Mouse (Mus musculus): ENCODE measurements around the gene Mamdc2. TPM values are rescaled to one million over a fixed set of nuclear protein-coding genes. Genes with fewer than 3 reads are reported as not detected.
"Not testable (repeated sequence)": the region's sequence is repeated elsewhere in the genome, so short reads cannot be mapped to it uniquely, and the experiment has no call there.

Mamdc2 gene
- 12.8 and 13.8 TPM in 2 replicates for polyA plus RNA-seq (2015; fragmentation: Nextera tagmentation; extraction: Ambion mirVana)

DNA sequence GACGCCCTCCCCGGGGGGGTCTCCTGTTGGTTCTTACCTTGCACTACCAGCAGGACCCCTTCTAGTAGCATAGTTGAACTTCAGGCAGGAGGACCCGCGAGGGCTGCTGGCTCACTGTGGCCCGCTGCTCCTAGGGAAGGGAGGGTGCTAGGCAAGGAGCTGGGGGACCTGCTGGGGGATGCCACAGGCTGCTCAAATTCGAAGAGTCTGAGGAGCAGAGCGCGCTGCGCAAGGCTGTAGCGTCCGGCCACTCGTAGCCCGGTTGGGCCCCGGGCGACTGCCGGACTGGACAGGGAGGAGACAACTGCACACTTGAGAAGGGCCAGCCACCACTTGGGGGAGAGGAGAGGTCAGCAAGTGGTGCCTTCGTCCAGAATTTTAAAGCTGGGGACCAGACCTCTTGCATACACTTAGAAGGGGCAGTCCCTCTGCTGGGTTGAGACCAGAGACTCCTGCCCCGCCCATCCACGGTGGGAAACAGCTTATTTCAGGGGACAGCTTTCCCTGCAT lies at the start of gene Mamdc2:
Mamdc2 (minus strand) TSS at position 455 of the 510 bp plus-strand sequence.
- DNase-seq (ENCODE audit: low spot score) = peak; percentile 25
- peak within 1 kb of the TSS; percentile 79 for H3K4me2 ChIP-seq (replicated peaks; ENCODE audit: low read depth, low read length)
- no peaks in the 10 kb centered on the region; the same call in 1 of the 2 replicates for H3K9me3 ChIP-seq (ENCODE audit: low read length)
- no peak within 1 kb of the TSS for H3K27ac ChIP-seq (ENCODE audit: low read length)
- peak within 1 kb of the TSS; percentile 29 for H3K9ac ChIP-seq (replicated peaks; ENCODE audit: low read depth)
- peak; percentile 53 for ATAC-seq
- no peaks in the 10 kb centered on the region for H3K27me3 ChIP-seq (replicated peaks; ENCODE audit: insufficient read depth, low read length)
- H3K4me3 ChIP-seq (ENCODE audit: low read depth, low read length) = peak within 1 kb of the TSS; percentile 43
- under 1% methylated on average over 18 of the region's 19 CpGs for WGBS
- no peaks in the 10 kb centered on the region; the same call in 1 of the 2 replicates for H3K4me1 ChIP-seq (ENCODE audit: insufficient read depth, low read depth, low read length)
- no peak for TF ChIP-seq CTCF (IDR thresholded peaks at IDR 0.05)
- TF ChIP-seq EP300 (IDR thresholded peaks at IDR 0.05) = no peak
- H3K36me3 ChIP-seq (ENCODE audit: insufficient read depth, low read length) = no peaks in the 10 kb centered on the region

DNA sequence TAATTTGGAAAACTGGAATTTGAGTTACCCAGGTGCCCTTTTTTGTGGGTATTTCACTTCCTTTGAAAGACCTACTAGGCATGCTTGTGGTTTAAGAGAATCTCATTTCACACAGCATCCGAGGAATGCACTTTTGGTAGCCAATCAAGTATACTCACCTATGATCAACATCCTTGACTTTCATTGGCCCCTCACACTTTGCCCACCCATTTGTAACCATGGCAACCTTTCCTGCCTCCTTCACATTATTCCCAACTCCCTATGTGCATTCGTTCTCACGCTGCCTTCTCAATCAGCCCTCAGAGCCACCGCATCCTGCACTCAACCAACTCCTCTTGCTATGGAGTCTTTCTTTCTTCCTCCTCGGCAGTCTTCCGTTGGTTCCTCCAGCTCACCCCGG lies 49.8 kb upstream of the Mamdc2 start:
- no peak for DNase-seq (ENCODE audit: low spot score)
- WGBS = 78% methylated on average over 7 of the region's 7 CpGs
- no peak overlapping the region for H3K27ac ChIP-seq (ENCODE audit: low read length)
- H3K27me3 ChIP-seq (replicated peaks; ENCODE audit: insufficient read depth, low read length) = no peaks in the 10 kb centered on the region
- no peaks in the 10 kb centered on the region for H3K4me1 ChIP-seq (ENCODE audit: insufficient read depth, low read depth, low read length)
- no peak overlapping the region for H3K9ac ChIP-seq (replicated peaks; ENCODE audit: low read depth)
- H3K36me3 ChIP-seq (ENCODE audit: insufficient read depth, low read length) = no peaks in the 10 kb centered on the region
- no peak overlapping the region for H3K4me2 ChIP-seq (replicated peaks; ENCODE audit: low read depth, low read length)
- no peaks in the 10 kb centered on the region for H3K9me3 ChIP-seq (ENCODE audit: low read length)
- no peak for TF ChIP-seq EP300 (IDR thresholded peaks at IDR 0.05)
- no peak for TF ChIP-seq CTCF (IDR thresholded peaks at IDR 0.05)
- H3K4me3 ChIP-seq (ENCODE audit: low read depth, low read length) = no peak overlapping the region
- no peak for ATAC-seq

DNA sequence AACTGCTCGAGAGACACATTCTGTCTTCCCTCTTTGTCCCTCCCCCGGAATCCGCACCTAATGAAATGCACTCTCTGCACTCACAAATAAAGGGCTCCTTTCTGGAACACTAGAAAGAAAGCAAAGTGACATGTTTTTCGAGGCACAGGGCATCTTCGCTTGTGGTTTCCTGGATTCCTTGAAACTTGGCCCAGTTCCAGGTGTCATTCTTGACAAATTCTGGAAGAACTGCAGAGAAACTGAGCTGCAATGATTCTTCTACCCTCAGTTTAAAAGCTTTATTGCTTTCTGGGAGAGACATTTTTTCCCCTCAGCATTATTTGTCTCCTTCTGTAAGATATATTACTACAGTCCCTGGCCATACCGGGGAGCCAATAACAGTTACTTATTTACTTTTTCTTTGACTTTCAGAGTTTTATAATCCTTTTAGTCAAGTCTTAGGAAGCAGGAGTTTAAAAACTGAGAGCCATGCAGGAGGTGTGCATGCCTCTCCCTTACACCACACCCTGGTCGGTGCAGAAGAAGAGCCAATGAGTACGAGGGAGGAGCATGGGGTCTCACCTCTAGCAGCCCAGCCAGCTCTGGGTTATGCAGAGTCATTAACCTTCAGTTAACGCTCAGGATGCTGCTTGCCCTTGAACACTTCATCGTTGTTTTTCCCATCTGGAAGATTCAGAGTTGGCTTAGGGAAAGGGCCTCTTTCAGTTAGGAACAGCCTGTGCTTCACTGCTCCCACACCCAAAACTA lies 49.1 kb upstream of the Mamdc2 start:
- H3K27ac ChIP-seq (ENCODE audit: low read length) = no peak overlapping the region
- H3K4me1 ChIP-seq (ENCODE audit: insufficient read depth, low read depth, low read length) = no peaks in the 10 kb centered on the region
- DNase-seq (ENCODE audit: low spot score) (no peak), ATAC-seq (no peak)
- H3K4me3 ChIP-seq (ENCODE audit: low read depth, low read length) = no peak overlapping the region
- H3K4me2 ChIP-seq (replicated peaks; ENCODE audit: low read depth, low read length) = no peak overlapping the region
- H3K9me3 ChIP-seq (ENCODE audit: low read length) = no peaks in the 10 kb centered on the region
- no peaks in the 10 kb centered on the region for H3K27me3 ChIP-seq (replicated peaks; ENCODE audit: insufficient read depth, low read length)
- TF ChIP-seq EP300 (IDR thresholded peaks at IDR 0.05) (no peak), CTCF (IDR thresholded peaks at IDR 0.05) (no peak)
- no peak overlapping the region for H3K9ac ChIP-seq (replicated peaks; ENCODE audit: low read depth)
- H3K36me3 ChIP-seq (ENCODE audit: insufficient read depth, low read length) = no peaks in the 10 kb centered on the region
- 52% methylated on average over 10 of the region's 10 CpGs for WGBS

DNA sequence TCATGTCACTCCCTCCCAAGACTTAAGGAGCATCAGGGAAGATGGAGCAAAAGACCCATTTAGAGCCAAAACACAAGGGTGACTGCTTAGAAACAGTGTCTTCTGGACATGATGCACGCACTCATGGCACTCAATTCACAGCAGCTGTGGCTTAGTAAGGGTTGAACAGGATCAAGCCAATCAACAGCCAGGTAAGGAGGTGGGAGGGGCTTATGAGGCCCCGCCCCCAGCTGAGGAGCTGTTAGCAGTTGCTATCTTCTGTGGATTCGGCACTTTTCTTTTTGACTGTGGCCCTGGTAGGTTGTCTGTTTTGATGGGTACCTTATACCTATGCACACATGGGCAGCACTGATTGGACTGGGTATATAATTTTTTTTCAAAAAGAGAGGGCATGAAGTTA lies 48.3 kb upstream of the Mamdc2 start:
- ATAC-seq (no peak), DNase-seq (ENCODE audit: low spot score) (no peak)
- Histone ChIP-seq H3K4me3 (ENCODE audit: low read depth, low read length) (no peak overlapping the region), H3K9ac (replicated peaks; ENCODE audit: low read depth) (no peak overlapping the region), H3K36me3 (ENCODE audit: insufficient read depth, low read length) (no peaks in the 10 kb centered on the region), H3K4me2 (replicated peaks; ENCODE audit: low read depth, low read length) (no peak overlapping the region), H3K27ac (ENCODE audit: low read length) (no peak overlapping the region), H3K27me3 (replicated peaks; ENCODE audit: insufficient read depth, low read length) (no peaks in the 10 kb centered on the region), H3K4me1 (ENCODE audit: insufficient read depth, low read depth, low read length) (no peaks in the 10 kb centered on the region), H3K9me3 (ENCODE audit: low read length) (no peaks in the 10 kb centered on the region)
- WGBS = 74% methylated on average over 3 of the region's 3 CpGs
- TF ChIP-seq EP300 (IDR thresholded peaks at IDR 0.05) = no peak
- no peak for TF ChIP-seq CTCF (IDR thresholded peaks at IDR 0.05)

DNA sequence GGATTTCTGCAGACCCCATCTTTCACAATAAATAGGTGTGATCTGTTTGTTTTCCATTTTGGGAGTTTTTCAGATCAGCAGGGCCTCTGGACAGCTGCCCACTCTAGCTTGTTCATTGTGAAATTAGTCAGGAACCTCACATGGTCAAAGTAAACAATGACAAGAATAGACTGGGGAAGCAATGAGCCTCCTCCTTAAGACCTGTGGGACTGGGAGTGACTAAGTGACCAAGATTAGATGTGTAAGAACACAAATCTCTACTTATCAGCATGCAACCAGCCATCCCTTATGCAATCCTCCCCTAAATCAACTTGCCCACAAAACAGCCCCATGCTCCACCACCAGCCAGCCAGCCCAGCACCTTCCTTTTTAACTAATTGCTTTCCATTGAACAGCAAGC lies 44.4 kb upstream of the Mamdc2 start:
- H3K9ac ChIP-seq (replicated peaks; ENCODE audit: low read depth) = no peak overlapping the region
- ATAC-seq = peak; percentile 44
- DNase-seq (ENCODE audit: low spot score) = peak; percentile 72
- H3K4me1 ChIP-seq (ENCODE audit: insufficient read depth, low read depth, low read length) = no peaks in the 10 kb centered on the region
- H3K4me2 ChIP-seq (replicated peaks; ENCODE audit: low read depth, low read length) = no peak overlapping the region
- TF ChIP-seq EP300 (IDR thresholded peaks at IDR 0.05) (no peak), CTCF (IDR thresholded peaks at IDR 0.05) (no peak)
- no peaks in the 10 kb centered on the region for H3K27me3 ChIP-seq (replicated peaks; ENCODE audit: insufficient read depth, low read length)
- no peak overlapping the region for H3K27ac ChIP-seq (ENCODE audit: low read length)
- no peaks in the 10 kb centered on the region for H3K9me3 ChIP-seq (ENCODE audit: low read length)
- no peaks in the 10 kb centered on the region for H3K36me3 ChIP-seq (ENCODE audit: insufficient read depth, low read length)
- no peak overlapping the region for H3K4me3 ChIP-seq (ENCODE audit: low read depth, low read length)

DNA sequence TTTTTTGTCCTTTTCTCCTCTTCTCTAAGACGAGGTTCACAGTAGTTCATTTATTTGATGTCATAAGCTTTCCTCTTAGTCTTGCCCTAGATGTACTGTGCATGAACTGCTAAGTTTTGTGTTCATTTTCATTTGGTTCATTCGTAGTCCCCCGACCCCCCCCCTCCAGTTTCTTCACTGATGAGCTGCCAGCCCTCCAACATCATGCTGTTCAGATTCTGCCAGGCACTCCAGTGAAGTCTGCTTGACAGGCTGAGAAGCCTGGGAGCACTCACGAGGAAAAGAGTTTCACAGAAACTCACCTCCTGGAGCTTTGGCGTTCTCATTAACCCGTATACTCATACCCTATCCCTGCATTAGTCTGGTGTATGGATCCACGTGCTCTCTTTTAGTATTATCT lies 42.5 kb upstream of the Mamdc2 start:
- H3K36me3 ChIP-seq (ENCODE audit: insufficient read depth, low read length); H3K9me3 ChIP-seq (ENCODE audit: low read length); H3K4me3 ChIP-seq (ENCODE audit: low read depth, low read length); H3K27me3 ChIP-seq (replicated peaks; ENCODE audit: insufficient read depth, low read length); H3K9ac ChIP-seq (replicated peaks; ENCODE audit: low read depth); H3K27ac ChIP-seq (ENCODE audit: low read length); H3K4me1 ChIP-seq (ENCODE audit: insufficient read depth, low read depth, low read length); H3K4me2 ChIP-seq (replicated peaks; ENCODE audit: low read depth, low read length): not testable (repeated sequence)
- DNase-seq (ENCODE audit: low spot score) (peak; percentile 36), ATAC-seq (peak; percentile 50; the same call in 1 of the 2 replicates)
- WGBS = 29% methylated on average over 7 of the region's 7 CpGs
